Mouse (Mus musculus): ENCODE data around the gene Evc. TPM values are rescaled to one million over a fixed set of nuclear protein-coding genes. Genes with fewer than 3 reads are reported as not detected.

The Evc gene
- total and polyA plus RNA-seq, 2 experiments from 2014 or later, result 4.2 to 17.1 TPM

DNA sequence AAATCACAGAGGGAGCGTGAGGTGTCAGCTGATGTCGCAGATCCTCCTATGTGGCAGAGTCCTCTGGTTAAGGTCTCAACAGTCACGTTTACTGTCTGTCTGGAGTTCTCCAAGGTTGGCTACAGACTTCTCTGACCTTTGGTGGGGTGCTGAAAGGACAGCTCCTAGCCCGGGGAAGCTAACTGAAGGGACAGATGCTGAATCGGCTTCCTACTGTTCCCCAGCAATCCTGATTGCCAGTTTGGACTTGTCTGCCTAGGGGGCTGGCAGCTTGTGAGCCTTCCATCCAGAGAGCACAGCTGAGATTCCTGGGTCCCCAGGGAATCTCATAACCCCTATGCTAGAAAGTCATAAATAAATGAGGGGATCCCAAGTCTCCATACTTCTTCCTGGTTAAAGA lies 96.1 kb downstream of the Evc start:
- WGBS, result 17% methylated on average over 5 of the region's 5 CpGs
- peak; percentile 52 for DNase-seq (ENCODE audit: low spot score)
- no peaks in the 10 kb centered on the region for H3K27me3 ChIP-seq (ENCODE audit: insufficient read depth, low read length)
- no peak overlapping the region; the same call in 1 of the 2 replicates for H3K27ac ChIP-seq
- H3K9ac ChIP-seq (replicated peaks; ENCODE audit: low read length), result no peak overlapping the region
- ATAC-seq, result no peak
- no peaks in the 10 kb centered on the region for H3K36me3 ChIP-seq (ENCODE audit: insufficient read depth, low read length)
- H3K4me1 ChIP-seq (ENCODE audit: insufficient read depth, low read length), result no peaks in the 10 kb centered on the region; the same call in 1 of the 2 replicates
- H3K4me3 ChIP-seq (ENCODE audit: low read length), result no peak overlapping the region
- TF ChIP-seq CTCF (IDR thresholded peaks at IDR 0.05; ENCODE audit: low read depth), result no peak
- no peak overlapping the region for H3K4me2 ChIP-seq (ENCODE audit: low read depth, low read length)
- no peaks in the 10 kb centered on the region for H3K9me3 ChIP-seq (ENCODE audit: low read length)

Other genes starting within 250 kb of the Evc start
- 1,015 and 1,414 TPM in 2 replicates for gene Crmp1, start 95.0 kb downstream of the Evc start, total RNA-seq (2014; rRNA removed)
- gene Crmp1, start 95.0 kb downstream of the Evc start, polyA plus RNA-seq (2015; fragmentation: Nextera tagmentation; extraction: Ambion mirVana), result 607 and 697 TPM in 2 replicates
- 4.0 and 6.1 TPM in 2 replicates for gene Evc2, start 1.6 kb upstream of the Evc start, total RNA-seq (2014; rRNA removed)
- gene Evc2, start 1.6 kb upstream of the Evc start, polyA plus RNA-seq (2015; fragmentation: Nextera tagmentation; extraction: Ambion mirVana), result 4.7 and 5.5 TPM in 2 replicates

Measured in hindbrain, postnatal 0 days (tissue).